Mouse (Mus musculus) cortical plate, adult 2 months (tissue): Measurements from ENCODE around the gene Dclk1. TPM values are rescaled to one million over a fixed set of nuclear protein-coding genes. Genes with fewer than 3 reads are reported as not detected.

ENCODE experiments used
- H3K27ac ChIP-seq: fragments of 200-500 bp; 2 replicates; pipeline ENCODE4 v1.5.1; 2012; ENCODE audit warnings: low read length, control low read depth, inconsistent platforms; ENCODE audit not compliant: insufficient read depth
- H3K4me1 ChIP-seq: fragments of 200-500 bp; 2 replicates; pipeline ENCODE4 v1.6.1; 2011; ENCODE audit warnings: low read length; ENCODE audit not compliant: control insufficient read depth, insufficient read depth
- H3K4me3 ChIP-seq: fragments of 200-500 bp; 2 replicates; pipeline ENCODE4 v1.5.1; 2011; ENCODE audit warnings: mild to moderate bottlenecking, low read length, control low read depth; ENCODE audit not compliant: insufficient read depth
- CTCF ChIP-seq: fragments of 200-500 bp; IDR thresholded peaks from 2 replicates; pipeline ENCODE4 v1.5.1; 2011; ENCODE audit warnings: mild to moderate bottlenecking, control low read depth, low read length; ENCODE audit not compliant: insufficient read depth; ENCODE audit errors: extremely low read depth
- POLR2A ChIP-seq: fragments of 200-500 bp; IDR thresholded peaks from 2 replicates; pipeline ENCODE4 v1.6.1; 2011; ENCODE audit warnings: mild to moderate bottlenecking, low read length, control low read depth; ENCODE audit not compliant: insufficient read depth; ENCODE audit errors: extremely low read depth
- polyA plus RNA-seq: library from polyadenylated mRNA; depleted of rRNA; stranded (reverse); fragments of >200 nt; gene quantifications from 2 replicates; pipeline ENCODE4 v1.2.3, GENCODE M21; 2012

Gene Dclk1
- polyA plus RNA-seq, 1 experiment = 333 TPM

DNA sequence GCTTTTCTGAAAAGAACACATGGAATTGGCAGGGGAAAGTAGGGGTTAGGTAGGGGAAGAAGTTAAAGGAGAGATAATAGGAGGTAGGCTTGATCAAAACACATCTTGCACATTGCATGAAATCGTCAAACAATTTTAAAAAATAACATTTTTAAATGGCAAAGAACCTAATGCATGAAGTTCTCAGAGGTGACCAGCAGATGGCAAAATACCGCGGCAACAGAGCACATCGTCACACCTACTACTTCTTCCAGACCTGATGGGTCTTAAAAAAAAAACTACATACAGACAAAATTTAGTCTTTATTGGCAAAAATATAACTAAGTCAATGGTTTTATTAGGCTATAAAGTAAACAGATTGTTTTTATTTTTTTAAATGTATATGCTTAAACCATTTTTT is 252.2 kb downstream of the Dclk1 start:
- no peak overlapping the region for H3K4me3 ChIP-seq
- H3K4me1 ChIP-seq = peaks cover 3% of the 10 kb centered on the region; the same call in 1 of the 2 replicates
- no peak overlapping the region for H3K27ac ChIP-seq
- TF ChIP-seq CTCF (peak; percentile 48), POLR2A (no peak)

DNA sequence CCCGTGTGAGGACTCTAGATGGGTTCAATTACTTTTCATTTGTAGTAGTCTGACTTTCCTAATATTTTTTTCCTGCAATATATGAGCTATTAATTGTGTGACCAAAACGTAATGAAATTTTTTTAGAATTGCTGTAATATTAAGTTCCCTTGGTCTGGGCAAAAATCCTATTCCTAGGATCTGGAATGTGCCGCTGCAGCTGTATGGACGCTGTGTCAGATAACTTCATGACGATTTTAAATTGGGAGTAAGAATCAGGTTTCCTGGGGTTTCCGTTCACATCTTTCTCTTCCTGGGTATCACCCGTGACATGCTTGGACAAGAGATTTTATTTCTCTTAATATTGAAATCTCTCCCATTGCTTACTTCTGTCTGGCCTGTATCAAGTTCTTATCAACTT is 253.1 kb downstream of the Dclk1 start:
- Histone ChIP-seq H3K4me3 (no peak overlapping the region), H3K4me1 (peaks cover 2% of the 10 kb centered on the region; the same call in 1 of the 2 replicates), H3K27ac (no peak overlapping the region)
- no peak for TF ChIP-seq CTCF
- no peak for TF ChIP-seq POLR2A

DNA sequence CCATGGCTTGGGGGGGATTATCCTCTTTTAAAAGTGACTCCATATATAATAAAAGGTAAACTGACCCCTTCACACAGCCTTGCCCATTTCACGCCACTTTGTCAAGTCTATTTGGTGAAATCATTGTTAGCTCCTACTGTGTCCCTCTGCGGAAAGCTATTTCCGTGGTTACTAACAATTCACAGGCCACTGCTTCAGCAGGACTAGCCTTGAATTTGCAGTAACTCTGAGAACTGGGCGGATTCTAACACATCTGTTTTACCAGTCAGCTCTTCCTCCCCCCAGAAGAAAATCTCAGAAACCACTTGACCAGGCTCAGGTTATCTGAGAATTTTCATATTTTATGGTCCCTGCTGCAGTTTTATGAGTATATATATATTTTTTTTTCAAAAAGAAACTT is 253.7 kb downstream of the Dclk1 start:
- TF ChIP-seq CTCF (no peak), POLR2A (no peak)
- Histone ChIP-seq H3K4me3 (no peak overlapping the region), H3K4me1 (peaks cover 2% of the 10 kb centered on the region; the same call in 1 of the 2 replicates), H3K27ac (no peak overlapping the region; the same call in 1 of the 2 replicates)

DNA sequence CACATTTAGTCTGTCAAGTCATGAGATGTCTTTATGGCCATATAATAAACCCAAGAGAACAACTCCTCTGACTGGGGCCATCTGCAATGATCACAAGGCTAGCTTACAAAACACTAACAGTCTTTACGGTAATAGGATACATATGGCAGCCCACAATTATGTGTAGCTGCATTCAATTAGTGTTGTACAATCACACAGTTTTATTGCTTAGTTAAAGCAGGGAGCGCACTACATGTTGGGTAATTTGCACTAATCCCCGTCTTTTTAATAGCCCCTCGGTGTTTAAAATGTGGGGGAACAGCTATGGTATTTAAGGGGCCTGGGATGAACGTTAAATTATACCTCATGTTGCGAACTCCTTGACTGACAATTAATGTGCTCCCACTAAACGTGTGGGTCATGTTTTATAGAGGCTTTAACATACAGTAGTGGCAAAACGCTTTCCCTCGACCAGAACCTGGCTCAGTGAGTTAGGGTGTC is 254.3 kb downstream of the Dclk1 start:
- Histone ChIP-seq H3K4me3 (no peak overlapping the region), H3K27ac (no peak overlapping the region), H3K4me1 (peaks cover 2% of the 10 kb centered on the region; the same call in 1 of the 2 replicates)
- no peak for TF ChIP-seq POLR2A

DNA sequence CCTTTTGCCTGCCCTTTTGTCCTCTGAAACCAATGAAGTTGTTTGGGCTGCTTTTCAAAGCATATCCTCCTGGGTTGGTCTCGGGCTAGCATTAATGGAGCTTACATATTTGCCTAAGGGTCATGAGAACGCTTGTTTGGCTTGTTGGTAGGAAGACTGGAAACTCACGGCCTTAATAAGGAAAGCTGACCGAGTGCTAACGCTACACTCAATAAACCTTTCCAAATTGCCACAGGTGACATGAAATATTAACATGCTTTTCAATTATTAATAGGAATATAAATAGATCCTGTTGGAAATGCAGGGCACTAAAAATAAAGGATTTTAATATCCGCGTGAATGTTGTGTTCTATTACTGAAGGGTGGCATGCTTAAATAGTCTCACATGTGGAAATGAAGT is 257.1 kb downstream of the Dclk1 start:
- peaks cover 3% of the 10 kb centered on the region; the same call in 1 of the 2 replicates for H3K4me1 ChIP-seq
- H3K27ac ChIP-seq = no peak overlapping the region
- TF ChIP-seq POLR2A (no peak), CTCF (no peak)
- H3K4me3 ChIP-seq = no peak overlapping the region

GRCm38 (mm10) chr3:55510198-55510597 is 268.0 kb downstream of the Dclk1 start:
- Histone ChIP-seq H3K4me1 (peaks cover 10% of the 10 kb centered on the region), H3K4me3 (no peak overlapping the region), H3K27ac (no peak overlapping the region)
- TF ChIP-seq CTCF (no peak), POLR2A (no peak)

- H3K27ac ChIP-seq = no peak overlapping the region
- H3K4me3 ChIP-seq = no peak overlapping the region
- TF ChIP-seq POLR2A (no peak), CTCF (no peak)
- H3K4me1 ChIP-seq = peaks cover 10% of the 10 kb centered on the region
Observed at GRCm38 (mm10) chr3:55511658-55512057, 269.5 kb downstream of the Dclk1 start.

DNA sequence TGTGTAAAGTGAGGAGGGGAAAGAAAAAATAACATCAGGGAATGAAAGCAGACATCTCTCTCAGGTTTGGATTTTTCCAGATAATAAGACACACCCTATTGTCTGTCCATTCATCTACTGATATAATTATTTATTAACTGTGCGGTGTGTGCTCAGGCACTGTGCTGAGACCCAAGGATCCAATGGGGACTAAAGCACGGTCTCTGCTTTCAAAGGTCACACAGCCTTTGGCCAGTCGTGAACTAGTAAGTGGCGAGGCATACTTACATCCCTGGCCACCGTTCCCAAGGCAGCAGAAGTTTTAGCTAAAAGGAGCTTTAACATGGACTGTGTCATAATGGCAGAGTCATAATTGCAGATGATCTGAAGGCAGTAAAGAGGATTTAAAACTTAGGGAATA is 273.8 kb downstream of the Dclk1 start:
- no peak overlapping the region for H3K4me3 ChIP-seq
- no peak for TF ChIP-seq POLR2A
- H3K27ac ChIP-seq = no peak overlapping the region
- peaks cover 7% of the 10 kb centered on the region for H3K4me1 ChIP-seq

- Histone ChIP-seq H3K4me3 (no peak overlapping the region), H3K27ac (no peak overlapping the region)
- TF ChIP-seq CTCF (no peak), POLR2A (no peak)
Observed at GRCm38 (mm10) chr3:55517454-55518014, 275.4 kb downstream of the Dclk1 start.

GRCm38 (mm10) chr3:55520240-55521180 is 278.3 kb downstream of the Dclk1 start:
- TF ChIP-seq POLR2A = no peak
- peak; percentile 83 for TF ChIP-seq CTCF
- Histone ChIP-seq H3K27ac (no peak overlapping the region), H3K4me1 (peaks cover 8% of the 10 kb centered on the region), H3K4me3 (no peak overlapping the region)

More at GRCm38 (mm10) chr3:55517454-55518014, 275.4 kb downstream of the Dclk1 start:
- peaks cover 3% of the 10 kb centered on the region; the same call in 1 of the 2 replicates for H3K4me1 ChIP-seq
